Mouse (Mus musculus) cortical plate, adult 2 months (tissue): ENCODE results near the gene Gm9747.

Experiments used
- CTCF ChIP-seq: fragments of 200-500 bp; IDR thresholded peaks from 2 replicates; pipeline ENCODE4 v1.5.1; 2011; ENCODE audit warnings: mild to moderate bottlenecking, control low read depth, low read length; ENCODE audit not compliant: insufficient read depth; ENCODE audit errors: extremely low read depth
- POLR2A ChIP-seq: fragments of 200-500 bp; IDR thresholded peaks from 2 replicates; pipeline ENCODE4 v1.6.1; 2011; ENCODE audit warnings: mild to moderate bottlenecking, low read length, control low read depth; ENCODE audit not compliant: insufficient read depth; ENCODE audit errors: extremely low read depth

DNA sequence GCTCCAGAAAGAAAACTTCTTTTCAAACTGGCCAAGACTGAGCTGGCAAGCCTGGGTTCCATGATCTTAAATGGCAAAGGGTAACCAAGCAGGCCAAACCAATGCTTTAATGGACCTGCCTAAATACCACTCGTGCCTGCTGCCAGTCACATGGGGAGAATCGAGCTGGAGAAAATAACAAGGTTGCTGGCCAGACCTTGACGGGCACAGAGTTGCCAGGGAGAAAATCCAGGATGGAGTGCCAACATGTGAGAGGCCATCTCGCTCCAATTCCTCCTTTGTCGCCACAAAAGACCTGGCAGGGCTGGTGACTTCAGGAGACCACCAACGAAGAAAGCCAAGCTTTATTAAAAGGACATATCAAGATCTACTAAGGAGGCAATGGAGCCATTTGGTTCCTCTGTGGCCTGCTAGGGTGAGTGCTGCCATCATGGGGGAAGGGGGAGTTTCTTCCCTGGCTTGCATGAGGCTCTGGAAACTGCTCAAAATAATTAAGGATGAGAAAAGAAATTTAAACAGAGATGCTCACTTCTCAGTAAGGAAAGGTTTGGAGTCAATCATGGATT, 10.4 kb downstream of the Gm9747 start:
- TF ChIP-seq CTCF (no peak), POLR2A (no peak)
